Mouse (Mus musculus): ENCODE data around the gene 1700042G07Rik. TPM values are rescaled to one million over a fixed set of nuclear protein-coding genes. Genes with fewer than 3 reads are reported as not detected.

Gene 1700042G07Rik
- total and polyA plus RNA-seq, 2 experiments from 2014 or later, result not detected

- Histone ChIP-seq H3K4me3 (ENCODE audit: low read depth, low read length) (peak overlapping the region; percentile 84), H3K4me2 (ENCODE audit: low read depth) (peak overlapping the region; percentile 65), H3K9me3 (ENCODE audit: low read length) (no peaks in the 10 kb centered on the region), H3K4me1 (ENCODE audit: insufficient read depth) (no peaks in the 10 kb centered on the region), H3K36me3 (ENCODE audit: insufficient read depth) (no peaks in the 10 kb centered on the region), H3K27ac (ENCODE audit: low read depth, low read length) (peak overlapping the region; percentile 99), H3K27me3 (ENCODE audit: insufficient read depth, low read length) (no peaks in the 10 kb centered on the region), H3K9ac (peak overlapping the region; percentile 88)
- 1% methylated on average over 25 of the region's 26 CpGs for WGBS
- ATAC-seq (peak; percentile 66), DNase-seq (no peak)
- no peak for TF ChIP-seq CTCF (IDR thresholded peaks at IDR 0.05; ENCODE audit: low read depth)
Observed at GRCm38 (mm10) chr4:116220780-116221139, 47.6 kb downstream of the 1700042G07Rik start.

- peak within 1 kb of the TSS; percentile 99 for H3K27ac ChIP-seq (ENCODE audit: low read depth, low read length)
- H3K4me3 ChIP-seq (ENCODE audit: low read depth, low read length), result peak within 1 kb of the TSS; percentile 84
- no peak for TF ChIP-seq CTCF (IDR thresholded peaks at IDR 0.05; ENCODE audit: low read depth)
- no peaks in the 10 kb centered on the region for H3K27me3 ChIP-seq (ENCODE audit: insufficient read depth, low read length)
- no peaks in the 10 kb centered on the region for H3K9me3 ChIP-seq (ENCODE audit: low read length)
- ATAC-seq (peak; percentile 99), DNase-seq (peak; percentile 99)
- no peaks in the 10 kb centered on the region for H3K36me3 ChIP-seq (ENCODE audit: insufficient read depth)
- peak within 1 kb of the TSS; percentile 65 for H3K4me2 ChIP-seq (ENCODE audit: low read depth)
- H3K4me1 ChIP-seq (ENCODE audit: insufficient read depth), result no peaks in the 10 kb centered on the region
- H3K9ac ChIP-seq, result peak within 1 kb of the TSS; percentile 88
- 2% methylated on average over 52 of the region's 53 CpGs for WGBS
Observed at GRCm38 (mm10) chr4:116221140-116221851, 48.1 kb downstream of the 1700042G07Rik start, which contains the start of gene Pik3r3. TSS of gene Pik3r3 (plus strand) at chr4:116221618.

- DNase-seq (peak; percentile 46), ATAC-seq (no peak)
- Histone ChIP-seq H3K9ac (peak overlapping the region; percentile 88), H3K4me2 (ENCODE audit: low read depth) (peak overlapping the region; percentile 53), H3K36me3 (ENCODE audit: insufficient read depth) (no peaks in the 10 kb centered on the region), H3K4me3 (ENCODE audit: low read depth, low read length) (peak overlapping the region; percentile 84), H3K4me1 (ENCODE audit: insufficient read depth) (no peaks in the 10 kb centered on the region), H3K27me3 (ENCODE audit: insufficient read depth, low read length) (no peaks in the 10 kb centered on the region), H3K9me3 (ENCODE audit: low read length) (no peaks in the 10 kb centered on the region), H3K27ac (ENCODE audit: low read depth, low read length) (peak overlapping the region; percentile 99)
- no peak for TF ChIP-seq CTCF (IDR thresholded peaks at IDR 0.05; ENCODE audit: low read depth)
- 1% methylated on average over 23 of the region's 23 CpGs for whole genome bisulfite sequencing
Observed at GRCm38 (mm10) chr4:116221996-116222842, 49.0 kb downstream of the 1700042G07Rik start.

GRCm38 (mm10) chr4:116222843-116223119 lies 49.6 kb downstream of the 1700042G07Rik start:
- H3K36me3 ChIP-seq (ENCODE audit: insufficient read depth), result no peaks in the 10 kb centered on the region
- H3K27me3 ChIP-seq (ENCODE audit: insufficient read depth, low read length), result no peaks in the 10 kb centered on the region
- no peak for TF ChIP-seq CTCF (IDR thresholded peaks at IDR 0.05; ENCODE audit: low read depth)
- no peak for ATAC-seq
- peak overlapping the region; percentile 88 for H3K9ac ChIP-seq
- under 1% methylated on average over 6 of the region's 6 CpGs for WGBS
- H3K4me2 ChIP-seq (ENCODE audit: low read depth), result peak overlapping the region; percentile 53
- no peaks in the 10 kb centered on the region for H3K4me1 ChIP-seq (ENCODE audit: insufficient read depth)
- peak overlapping the region; percentile 99 for H3K27ac ChIP-seq (ENCODE audit: low read depth, low read length)
- H3K9me3 ChIP-seq (ENCODE audit: low read length), result no peaks in the 10 kb centered on the region
- H3K4me3 ChIP-seq (ENCODE audit: low read depth, low read length), result peak overlapping the region; percentile 84
- peak; percentile 30 for DNase-seq

Other genes starting within 250 kb of the 1700042G07Rik start
- 0.15 TPM in 1 of 2 replicates, not detected in the other for gene Dmbx1, start 233.4 kb upstream of the 1700042G07Rik start, total RNA-seq (2014; rRNA removed)
- 0.18 and 0.23 TPM in 2 replicates for gene Dmbx1, start 233.4 kb upstream of the 1700042G07Rik start, polyA plus RNA-seq (2015; fragmentation: Nextera tagmentation; extraction: Ambion mirVana)
- 28.8 and 42.7 TPM in 2 replicates for gene Faah, start 155.4 kb upstream of the 1700042G07Rik start, total RNA-seq (2014; rRNA removed)
- 22.0 and 25.4 TPM in 2 replicates for gene Faah, start 155.4 kb upstream of the 1700042G07Rik start, polyA plus RNA-seq (2015; fragmentation: Nextera tagmentation; extraction: Ambion mirVana)
- gene Nsun4, start 119.5 kb upstream of the 1700042G07Rik start, total RNA-seq (2014; rRNA removed), result 9.9 and 10.6 TPM in 2 replicates
- gene Nsun4, start 119.5 kb upstream of the 1700042G07Rik start, polyA plus RNA-seq (2015; fragmentation: Nextera tagmentation; extraction: Ambion mirVana), result 6.8 and 8.2 TPM in 2 replicates
- gene Uqcrh, start 98.3 kb upstream of the 1700042G07Rik start, total RNA-seq (2014; rRNA removed), result 271 and 387 TPM in 2 replicates
- 414 and 534 TPM in 2 replicates for gene Uqcrh, start 98.3 kb upstream of the 1700042G07Rik start, polyA plus RNA-seq (2015; fragmentation: Nextera tagmentation; extraction: Ambion mirVana)
- gene Lrrc41, start 98.1 kb upstream of the 1700042G07Rik start, total RNA-seq (2014; rRNA removed), result 95.4 and 98.4 TPM in 2 replicates
- 67.5 and 70.2 TPM in 2 replicates for gene Lrrc41, start 98.1 kb upstream of the 1700042G07Rik start, polyA plus RNA-seq (2015; fragmentation: Nextera tagmentation; extraction: Ambion mirVana)
- gene Rad54l, start 49.7 kb upstream of the 1700042G07Rik start, total RNA-seq (2014; rRNA removed), result 2.0 and 3.2 TPM in 2 replicates
- gene Rad54l, start 49.7 kb upstream of the 1700042G07Rik start, polyA plus RNA-seq (2015; fragmentation: Nextera tagmentation; extraction: Ambion mirVana), result 2.6 and 3.5 TPM in 2 replicates
- gene Pomgnt1, start 49.5 kb upstream of the 1700042G07Rik start, total RNA-seq (2014; rRNA removed), result 80.3 and 83.0 TPM in 2 replicates
- gene Pomgnt1, start 49.5 kb upstream of the 1700042G07Rik start, polyA plus RNA-seq (2015; fragmentation: Nextera tagmentation; extraction: Ambion mirVana), result 52.7 and 57.6 TPM in 2 replicates
- gene Lurap1, start 22.0 kb upstream of the 1700042G07Rik start, total RNA-seq (2014; rRNA removed), result 5.0 and 6.3 TPM in 2 replicates
- gene Lurap1, start 22.0 kb upstream of the 1700042G07Rik start, polyA plus RNA-seq (2015; fragmentation: Nextera tagmentation; extraction: Ambion mirVana), result 2.8 and 3.0 TPM in 2 replicates
- 0.29 TPM in 1 of 2 replicates, not detected in the other for gene Tspan1, start 5.8 kb upstream of the 1700042G07Rik start, total RNA-seq (2014; rRNA removed)
- 0.07 TPM in 1 of 2 replicates, not detected in the other for gene Tspan1, start 5.8 kb upstream of the 1700042G07Rik start, polyA plus RNA-seq (2015; fragmentation: Nextera tagmentation; extraction: Ambion mirVana)
- not detected in 2 replicates for gene Gm49337, start within 50 bp of the 1700042G07Rik start, total RNA-seq (2014; rRNA removed)
- gene Gm49337, start within 50 bp of the 1700042G07Rik start, polyA plus RNA-seq (2015; fragmentation: Nextera tagmentation; extraction: Ambion mirVana), result not detected in 2 replicates
- gene Pik3r3, start 48.2 kb downstream of the 1700042G07Rik start, total RNA-seq (2014; rRNA removed), result 41.5 and 51.3 TPM in 2 replicates
- 21.5 and 30.8 TPM in 2 replicates for gene Pik3r3, start 48.2 kb downstream of the 1700042G07Rik start, polyA plus RNA-seq (2015; fragmentation: Nextera tagmentation; extraction: Ambion mirVana)

Data from forebrain, postnatal 0 days (tissue).